Mouse (Mus musculus) activated CD4-positive, CD25-positive, alpha-beta regulatory T cell, adult 4 months (primary cell): ENCODE results near the gene Nhlrc1. TPM values are rescaled to one million over a fixed set of nuclear protein-coding genes. Genes with fewer than 3 reads are reported as not detected.

Experiments used
- ATAC-seq: one replicate; pipeline ENCODE4 v1.8.0; 2017
- polyA plus RNA-seq, 2 experiments: library from polyadenylated mRNA; unstranded; fragments of 100-300 nt; shearing (Covaris generic); gene quantifications; one replicate each; pipeline ENCODE4 v1.2.1; 2017

Nhlrc1 gene
- under 1 TPM in 1 of 2 experiments, not detected in 1; 0.20 TPM for polyA plus RNA-seq

GRCm38 (mm10) chr13:47014334-47015194 lies at the start of gene Nhlrc1:
Nhlrc1 (minus strand) TSS chr13:47014850.
- ATAC-seq = peak; percentile 94

- ATAC-seq = no peak
Measured at GRCm38 (mm10) chr13:47063985-47064760, 49.5 kb upstream of the Nhlrc1 start.

GRCm38 (mm10) chr13:47062756-47063155 lies 48.1 kb upstream of the Nhlrc1 start:
- ATAC-seq = no peak

DNA sequence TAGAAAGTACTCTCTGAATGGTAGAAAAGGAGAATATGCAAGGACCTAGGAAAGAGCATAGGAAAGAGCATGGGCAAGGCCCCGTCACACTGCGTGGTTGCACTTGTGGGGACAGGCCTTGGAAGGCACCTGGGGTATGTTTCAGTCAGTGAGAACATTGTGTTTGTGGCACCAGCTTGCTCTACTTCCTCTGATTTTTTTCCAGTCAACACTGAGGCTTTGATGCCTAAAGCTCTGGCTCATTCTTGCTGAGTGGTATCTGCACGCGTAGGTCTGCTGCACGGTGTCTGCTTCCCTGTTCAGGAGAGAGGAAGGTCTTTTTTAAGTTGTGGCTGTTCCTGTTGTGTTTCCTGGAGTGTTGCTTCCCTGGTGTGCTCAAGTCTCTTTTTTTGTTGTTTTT lies 42.1 kb upstream of the Nhlrc1 start:
- ATAC-seq = no peak

DNA sequence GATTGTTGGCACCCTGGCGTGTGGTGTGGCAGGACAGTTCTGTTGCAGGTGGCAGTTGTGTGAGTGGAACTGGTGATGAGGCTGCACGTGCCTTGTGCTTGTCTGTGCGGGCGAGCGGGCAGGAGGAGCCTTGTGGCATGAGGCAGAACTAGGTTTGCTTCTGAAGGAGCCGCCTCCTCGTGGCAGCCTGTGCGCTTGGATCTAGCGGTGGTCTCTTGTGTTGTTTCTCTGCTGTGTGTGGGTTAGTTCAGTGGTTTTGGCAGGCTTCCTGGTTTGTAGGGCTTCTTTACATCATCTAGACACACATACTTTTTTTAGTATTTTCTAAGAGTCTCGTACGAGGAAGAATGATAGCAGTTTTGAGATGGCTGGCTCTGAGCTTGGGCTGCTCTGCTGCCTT lies 41.5 kb upstream of the Nhlrc1 start:
- no peak for ATAC-seq

DNA sequence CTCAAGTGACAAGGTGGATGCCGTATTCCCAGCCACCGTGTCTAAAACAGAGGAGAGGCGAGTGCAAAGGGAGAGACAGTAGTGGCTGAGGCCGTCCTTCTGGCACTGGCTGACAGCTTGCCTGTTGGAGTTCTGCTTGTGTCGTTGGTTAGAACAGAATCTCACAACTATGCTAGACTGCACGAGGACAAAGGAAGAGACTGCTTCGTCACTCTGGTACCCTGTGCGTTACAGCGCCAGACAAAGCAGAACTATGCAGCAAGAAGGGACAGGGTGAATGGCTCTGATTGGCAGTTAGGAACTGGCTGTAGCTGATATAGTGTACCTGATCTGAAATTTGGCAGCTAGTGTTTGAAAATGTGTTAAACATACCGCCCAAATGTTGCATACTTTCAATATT lies 39.3 kb upstream of the Nhlrc1 start:
- no peak for ATAC-seq

- no peak for ATAC-seq
Measured at GRCm38 (mm10) chr13:47050009-47050408, 35.4 kb upstream of the Nhlrc1 start.

DNA sequence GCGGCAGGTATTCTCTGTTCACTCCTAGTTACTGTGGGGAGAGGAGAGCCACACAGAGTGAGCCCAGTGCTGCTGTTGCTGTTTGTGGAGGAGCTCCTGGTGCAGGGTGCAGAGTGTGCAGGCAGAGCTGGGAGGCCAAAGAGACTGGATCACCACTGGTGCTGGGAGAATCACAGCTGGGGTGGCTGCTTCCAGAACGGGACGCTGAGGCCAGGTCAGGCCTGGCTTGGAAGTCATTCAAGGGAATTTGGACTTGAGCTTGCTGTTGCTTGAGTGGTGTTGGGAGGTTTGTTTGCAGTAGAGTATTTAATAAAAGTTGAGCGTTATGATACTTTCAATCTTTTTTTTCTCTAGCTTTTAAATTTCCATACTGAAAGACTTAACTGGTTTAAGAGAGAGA lies 33.3 kb upstream of the Nhlrc1 start:
- ATAC-seq = no peak

GRCm38 (mm10) chr13:47044617-47044947 lies 29.9 kb upstream of the Nhlrc1 start, which contains the start of gene Tpmt:
Tpmt (minus strand) TSS chr13:47044737.
- no peak for ATAC-seq

DNA sequence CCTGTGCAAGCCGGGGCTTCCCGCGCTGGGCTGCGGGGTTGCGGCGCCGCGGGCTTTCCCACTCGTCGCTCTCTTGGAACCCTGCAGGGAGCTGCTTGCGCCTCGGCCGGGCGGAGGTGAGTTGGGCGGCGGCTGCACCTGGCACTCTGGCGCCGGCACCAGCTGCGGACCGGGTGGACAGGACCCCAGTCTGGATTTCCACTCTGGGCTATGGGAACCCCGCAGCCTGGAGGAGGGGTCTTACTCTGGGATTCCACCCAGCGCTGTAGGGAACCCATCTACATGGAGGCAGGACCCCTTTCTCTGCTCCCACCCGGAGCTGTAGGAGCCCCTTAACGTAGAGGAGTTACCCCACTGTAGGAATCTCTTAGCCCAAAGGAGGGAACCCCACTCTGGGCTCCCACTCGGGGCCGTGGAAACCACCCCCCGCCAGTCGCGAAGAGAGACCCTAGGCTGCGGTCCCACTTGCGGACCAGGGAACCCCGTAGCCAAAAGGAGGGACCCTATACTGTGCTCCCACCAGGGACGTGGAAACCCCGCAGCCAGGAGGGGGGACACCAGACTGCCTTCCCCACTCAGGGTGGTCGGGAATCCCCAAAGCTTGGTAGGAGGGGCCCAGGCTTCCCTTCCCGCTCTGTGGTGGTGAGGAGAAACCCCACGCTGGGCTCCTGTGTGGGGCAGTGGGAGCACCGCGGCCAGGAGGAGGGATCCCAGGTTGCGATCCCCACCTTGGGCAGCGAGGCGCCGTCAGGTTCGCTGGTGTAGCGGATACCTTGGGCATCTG lies 29.4 kb upstream of the Nhlrc1 start:
- peak; percentile 6 for ATAC-seq

- peak; percentile 87 for ATAC-seq
Measured at GRCm38 (mm10) chr13:47043030-47043680, 28.5 kb upstream of the Nhlrc1 start, which contains the start of gene Kdm1b. Kdm1b (plus strand) TSS chr13:47043499.

DNA sequence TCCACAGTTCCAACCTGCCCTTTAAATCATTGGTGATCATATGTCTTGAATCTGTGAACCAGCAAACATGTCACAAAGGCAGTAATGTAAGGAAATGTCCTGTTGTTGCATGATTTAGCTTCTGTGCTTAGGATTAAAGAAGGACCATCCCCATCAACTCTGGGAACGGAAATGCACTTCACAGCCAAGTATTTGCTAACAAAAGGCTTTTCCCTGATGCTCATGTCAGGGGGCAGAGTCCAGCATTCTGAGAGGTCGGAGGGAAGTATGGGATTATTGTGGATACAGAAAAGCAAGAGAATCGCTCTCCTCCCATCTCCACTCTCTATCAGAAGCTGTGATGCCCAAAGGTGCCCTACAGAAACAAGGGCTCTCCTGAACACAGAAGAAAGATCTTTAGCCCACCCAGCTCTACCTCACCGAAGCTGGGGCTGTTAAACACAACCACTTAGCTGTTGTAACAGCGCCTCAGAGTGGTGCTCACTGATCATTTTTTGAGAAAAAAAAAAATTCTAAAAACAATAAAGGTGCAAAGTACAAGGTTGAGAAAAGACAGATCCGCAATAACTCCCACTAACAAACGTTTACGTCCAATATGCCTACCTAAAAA lies 27.5 kb upstream of the Nhlrc1 start:
- ATAC-seq = no peak

DNA sequence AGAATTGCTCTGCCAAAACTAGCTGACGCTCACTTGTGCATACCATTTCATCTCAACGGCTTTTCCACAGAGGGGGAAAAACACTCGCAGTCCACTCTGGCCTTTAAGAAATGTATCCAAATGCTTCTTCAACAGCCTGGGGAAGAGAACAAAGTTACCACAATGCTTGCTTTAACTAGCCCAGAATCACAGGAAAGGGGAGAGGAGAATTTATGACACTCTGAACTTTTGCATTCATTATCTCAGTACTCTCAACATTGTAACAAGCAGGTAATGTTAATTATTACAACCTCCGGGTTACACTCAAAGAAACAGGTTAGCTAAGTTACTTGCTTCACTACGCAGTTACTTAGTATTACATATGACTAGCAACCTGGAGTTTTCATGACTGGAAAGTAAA lies 25.4 kb upstream of the Nhlrc1 start:
- ATAC-seq = no peak

- no peak for ATAC-seq
Measured at GRCm38 (mm10) chr13:47037946-47038345, 23.3 kb upstream of the Nhlrc1 start.

DNA sequence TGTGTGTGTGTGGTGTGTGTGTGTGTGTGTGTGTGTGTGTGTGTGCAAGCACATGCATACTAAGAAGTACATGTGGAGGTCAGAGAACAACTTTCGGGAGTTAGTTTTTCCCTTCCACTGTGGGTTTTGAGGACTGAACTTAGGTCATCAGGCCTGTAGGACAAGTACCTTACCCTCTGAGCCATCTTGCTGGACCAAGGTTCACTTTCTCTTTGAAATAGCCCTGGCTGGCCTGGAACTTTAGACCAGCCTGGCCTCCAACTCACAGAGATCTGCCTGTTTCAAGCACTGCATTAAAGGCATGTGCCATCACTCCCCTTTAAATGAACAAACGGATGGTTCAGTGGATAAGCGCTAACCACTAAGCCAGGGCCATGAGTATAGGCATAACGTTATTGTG lies 19.0 kb upstream of the Nhlrc1 start:
- no peak for ATAC-seq

GRCm38 (mm10) chr13:47030376-47031107 lies 15.9 kb upstream of the Nhlrc1 start:
- ATAC-seq = peak; percentile 43

DNA sequence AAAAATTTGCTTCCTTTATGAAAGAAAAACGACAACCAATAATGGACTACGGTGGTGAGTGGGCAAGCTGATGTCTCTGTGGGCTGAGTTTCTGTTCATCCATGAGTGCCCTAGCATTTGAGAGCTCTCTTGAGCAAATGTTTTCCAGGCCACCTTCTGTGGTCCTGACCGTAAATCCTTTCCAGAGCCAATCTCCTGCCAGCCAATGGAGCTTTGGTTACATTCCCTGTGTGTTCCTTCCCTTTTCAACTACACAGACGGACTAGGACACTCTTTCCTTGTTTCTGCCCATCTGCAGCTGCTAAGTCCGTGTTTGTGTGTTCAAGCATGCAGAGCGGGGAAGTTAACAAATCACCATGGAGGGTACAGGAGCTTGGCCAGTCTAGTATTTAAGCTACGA lies 6.1 kb upstream of the Nhlrc1 start:
- no peak for ATAC-seq

DNA sequence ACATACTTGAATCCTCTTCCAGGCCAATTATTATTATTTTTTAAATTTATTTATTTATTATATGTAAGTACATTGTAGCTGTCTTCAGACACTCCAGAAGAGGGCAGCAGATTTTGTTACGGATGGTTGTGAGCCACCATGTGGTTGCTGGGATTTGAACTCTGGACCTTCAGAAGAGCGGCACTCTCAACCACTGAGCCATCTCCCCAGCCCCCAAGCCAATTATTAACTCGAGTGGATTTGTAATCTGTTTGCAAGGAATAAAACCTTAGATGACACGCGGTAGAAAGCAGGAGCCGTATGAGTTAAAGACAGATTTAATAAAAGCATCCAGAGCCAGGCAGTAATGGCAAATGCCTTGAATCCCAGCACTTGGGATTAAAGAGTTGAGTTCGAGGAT lies 5.1 kb upstream of the Nhlrc1 start:
- ATAC-seq = no peak

- no peak for ATAC-seq
Measured at GRCm38 (mm10) chr13:47017259-47017658, 2.6 kb upstream of the Nhlrc1 start.

- ATAC-seq = no peak
Measured at GRCm38 (mm10) chr13:47015195-47015501, 498 bp upstream of the Nhlrc1 start.

- no peak for ATAC-seq
Measured at GRCm38 (mm10) chr13:47013740-47014139, 910 bp downstream of the Nhlrc1 start.
